Mouse (Mus musculus): ENCODE data around the gene Rogdi.

DNA sequence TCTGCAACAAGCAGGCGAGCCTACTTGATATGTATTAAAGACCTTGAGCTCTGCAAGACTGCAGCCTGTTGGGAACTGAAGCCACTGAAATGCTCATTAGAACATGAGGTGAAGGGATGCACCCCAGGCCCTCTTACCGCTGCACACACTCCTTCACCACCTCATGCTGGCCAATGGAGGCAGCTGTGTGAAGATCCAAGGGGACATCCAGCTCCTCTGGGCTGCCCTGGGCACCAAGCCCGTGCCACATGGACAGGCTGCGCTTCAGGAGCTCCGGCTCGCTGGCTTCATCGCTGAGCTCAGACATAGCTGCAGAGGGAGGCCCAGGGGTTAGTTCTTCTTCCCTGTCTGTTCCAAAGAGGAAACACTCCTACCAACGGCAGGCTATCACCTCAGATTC, 53.1 kb downstream of the Rogdi start:
- TF ChIP-seq CTCF (IDR thresholded peaks at IDR 0.05; ENCODE audit: low read depth, low read length) = no peak
- TF ChIP-seq POLR2A (IDR thresholded peaks at IDR 0.05; ENCODE audit: borderline replicate concordance, low read depth, low read length) = no peak
